Mouse (Mus musculus) urinary bladder, postnatal 10 days (tissue): ENCODE results near the gene Tmem94.

Experiments used
- DNase-seq: peaks from one replicate; pipeline ENCODE4 v3.0.0; 2022; ENCODE audit warnings: low spot score

Gene Tmem94

GRCm38 (mm10) chr11:115832064-115832463, 66.8 kb downstream of the Tmem94 start:
- DNase-seq, result no peak

GRCm38 (mm10) chr11:115832523-115832922, 67.3 kb downstream of the Tmem94 start:
- no peak for DNase-seq

- no peak for DNase-seq
These were observed 67.8 kb downstream of the Tmem94 start for GRCm38 (mm10) chr11:115833021-115833513.

DNA sequence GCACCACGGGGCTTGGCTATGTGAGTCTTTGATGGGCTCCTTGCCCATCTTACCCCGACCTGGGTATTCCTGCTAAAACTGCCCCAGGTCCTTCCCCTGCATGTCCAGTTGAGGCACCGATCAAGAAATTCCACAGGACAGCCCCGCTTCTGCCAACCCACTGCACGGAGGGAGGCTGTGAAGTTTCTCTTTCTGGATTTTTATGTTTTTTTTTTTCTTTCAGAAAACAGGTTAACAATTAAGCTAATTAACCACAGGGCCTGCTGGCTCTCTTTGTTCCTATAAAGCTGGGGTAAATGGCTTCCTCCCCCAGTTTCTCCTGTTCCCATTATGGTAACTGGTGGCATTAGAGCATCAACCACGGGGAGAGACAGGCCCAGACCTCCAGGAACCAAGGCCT, 68.8 kb downstream of the Tmem94 start:
- no peak for DNase-seq

GRCm38 (mm10) chr11:115836656-115837395, 71.6 kb downstream of the Tmem94 start:
- no peak for DNase-seq

GRCm38 (mm10) chr11:115837606-115838345, 72.5 kb downstream of the Tmem94 start:
- no peak for DNase-seq

GRCm38 (mm10) chr11:115838895-115839311, 73.7 kb downstream of the Tmem94 start:
- DNase-seq, result no peak

- DNase-seq, result no peak
These were observed 74.5 kb downstream of the Tmem94 start for GRCm38 (mm10) chr11:115839732-115840131.

DNA sequence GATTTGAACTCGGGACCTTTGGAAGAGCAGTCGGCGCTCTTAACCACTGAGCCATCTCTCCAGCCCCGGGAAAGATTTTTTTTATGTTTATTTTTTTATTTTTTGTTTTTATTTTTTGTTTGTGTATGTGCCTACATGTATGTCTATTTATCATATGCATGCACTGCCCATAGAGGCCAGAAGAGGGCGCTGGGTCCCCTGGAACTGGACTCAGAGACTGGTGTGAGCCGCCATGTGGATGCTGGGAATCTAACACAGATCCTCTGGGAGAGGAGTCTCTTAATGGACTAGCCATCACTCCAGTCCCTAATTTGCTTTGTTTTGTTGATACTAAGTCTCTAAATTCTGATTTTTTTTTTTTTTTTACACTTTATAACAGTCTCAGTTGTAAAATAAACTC, 75.8 kb downstream of the Tmem94 start:
- no peak for DNase-seq

DNA sequence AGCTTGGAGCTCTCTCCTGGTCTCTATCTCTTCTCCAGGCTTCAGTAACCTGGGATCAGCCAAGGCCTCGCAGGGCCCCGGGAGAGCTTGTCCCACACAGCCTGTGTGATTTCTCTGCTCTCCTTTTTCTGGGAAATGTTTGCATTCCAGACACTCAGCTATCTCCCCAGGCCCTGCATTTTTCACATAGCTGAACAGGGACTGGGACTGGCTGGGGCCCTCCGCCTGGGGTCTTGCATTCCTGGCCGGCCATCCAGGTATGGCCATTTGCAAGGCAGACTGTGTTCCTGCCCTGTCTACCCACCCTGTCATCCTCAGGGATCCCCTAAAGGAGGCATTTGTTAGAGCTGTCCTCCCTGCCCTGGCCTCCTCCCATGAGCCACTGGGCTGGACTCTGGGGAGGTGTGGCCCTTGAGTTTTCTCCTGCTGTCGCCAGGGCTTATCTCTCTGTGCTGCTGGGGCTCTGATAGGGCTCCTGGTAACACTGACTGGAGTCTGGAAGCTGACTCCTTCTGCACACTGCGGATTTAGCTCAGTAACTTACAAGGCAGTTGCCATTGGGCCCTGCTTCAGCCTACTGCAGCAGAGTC, 76.8 kb downstream of the Tmem94 start:
- DNase-seq, result no peak

GRCm38 (mm10) chr11:115843141-115843890, 78.1 kb downstream of the Tmem94 start:
- no peak for DNase-seq

- DNase-seq, result no peak
These were observed 78.6 kb downstream of the Tmem94 start for GRCm38 (mm10) chr11:115843891-115844239.

DNA sequence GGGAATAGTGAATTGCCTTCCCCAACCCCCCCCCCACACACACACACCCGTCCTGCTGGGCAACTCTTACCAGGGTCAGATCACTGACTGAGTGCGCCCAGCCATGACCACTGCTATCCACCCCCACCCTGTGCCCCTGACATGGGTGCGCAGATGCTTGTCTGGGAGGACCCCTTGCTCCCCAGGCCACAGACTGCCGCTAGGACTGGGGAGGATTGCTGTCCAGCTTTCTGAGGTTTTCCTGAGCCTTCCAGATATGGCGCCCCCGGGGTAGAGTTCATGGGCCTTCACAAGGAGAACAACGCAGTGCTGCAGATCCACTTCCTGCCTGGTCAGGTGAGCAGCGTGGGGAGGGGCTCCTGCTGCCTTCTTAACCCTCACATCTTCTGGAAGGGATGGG, 79.0 kb downstream of the Tmem94 start:
- no peak for DNase-seq

GRCm38 (mm10) chr11:115845819-115846218, 80.6 kb downstream of the Tmem94 start:
- DNase-seq, result no peak
